Mouse (Mus musculus): ENCODE data around the gene Oat. TPM values are rescaled to one million over a fixed set of nuclear protein-coding genes. Genes with fewer than 3 reads are reported as not detected.

The Oat gene
- total and polyA plus RNA-seq, 2 experiments from 2014 or later, result 101 to 123 TPM

- no peaks in the 10 kb centered on the region for H3K36me3 ChIP-seq (ENCODE audit: insufficient read depth, low read length)
- no peak for ATAC-seq
- peak overlapping the region; percentile 72; the same call in 1 of the 2 replicates for H3K4me2 ChIP-seq (ENCODE audit: low read depth, low read length)
- H3K27me3 ChIP-seq (ENCODE audit: insufficient read depth, low read length), result no peaks in the 10 kb centered on the region
- no peak for TF ChIP-seq CTCF (IDR thresholded peaks at IDR 0.05; ENCODE audit: low read depth)
- H3K27ac ChIP-seq, result no peak overlapping the region
- no peak overlapping the region; the same call in 1 of the 2 replicates for H3K4me3 ChIP-seq (ENCODE audit: low read length)
- H3K4me1 ChIP-seq (ENCODE audit: insufficient read depth, low read length), result 0 out of 2 replicates have a peak, but pooled peaks cover 3% of the 10 kb centered on the region
- no peak overlapping the region for H3K9ac ChIP-seq (replicated peaks; ENCODE audit: low read length)
- 70% methylated on average over 4 of the region's 4 CpGs for WGBS
- H3K9me3 ChIP-seq (ENCODE audit: low read length), result peaks cover 3% of the 10 kb centered on the region; the same call in 1 of the 2 replicates
- DNase-seq (ENCODE audit: low spot score), result no peak
Measured at GRCm38 (mm10) chr7:132576891-132577290, 693 bp upstream of the Oat start.

- peak; percentile 63 for TF ChIP-seq CTCF (IDR thresholded peaks at IDR 0.05; ENCODE audit: low read depth)
- Histone ChIP-seq H3K4me2 (ENCODE audit: low read depth, low read length) (peak overlapping the region; percentile 72), H3K27ac (peak overlapping the region; percentile 93), H3K9ac (replicated peaks; ENCODE audit: low read length) (peak overlapping the region; percentile 61), H3K27me3 (ENCODE audit: insufficient read depth, low read length) (no peaks in the 10 kb centered on the region), H3K4me3 (ENCODE audit: low read length) (peak overlapping the region; percentile 60), H3K4me1 (ENCODE audit: insufficient read depth, low read length) (0 out of 2 replicates have a peak, but pooled peaks cover 6% of the 10 kb centered on the region), H3K9me3 (ENCODE audit: low read length) (peaks cover 3% of the 10 kb centered on the region; the same call in 1 of the 2 replicates), H3K36me3 (ENCODE audit: insufficient read depth, low read length) (no peaks in the 10 kb centered on the region)
- under 1% methylated on average over 13 of the region's 13 CpGs for WGBS
- peak; percentile 93 for DNase-seq (ENCODE audit: low spot score)
- peak; percentile 93 for ATAC-seq
Measured at GRCm38 (mm10) chr7:132575623-132576022, 575 bp downstream of the Oat start.

GRCm38 (mm10) chr7:132574646-132575045, 1.6 kb downstream of the Oat start:
- no peak overlapping the region for H3K4me2 ChIP-seq (ENCODE audit: low read depth, low read length)
- no peak for TF ChIP-seq CTCF (IDR thresholded peaks at IDR 0.05; ENCODE audit: low read depth)
- H3K9ac ChIP-seq (replicated peaks; ENCODE audit: low read length), result no peak overlapping the region
- 95% methylated on average over 5 of the region's 5 CpGs for WGBS
- no peak overlapping the region for H3K27ac ChIP-seq
- DNase-seq (ENCODE audit: low spot score), result no peak
- H3K36me3 ChIP-seq (ENCODE audit: insufficient read depth, low read length), result no peaks in the 10 kb centered on the region
- H3K9me3 ChIP-seq (ENCODE audit: low read length), result peaks cover 3% of the 10 kb centered on the region; the same call in 1 of the 2 replicates
- H3K4me1 ChIP-seq (ENCODE audit: insufficient read depth, low read length), result 0 out of 2 replicates have a peak, but pooled peaks cover 6% of the 10 kb centered on the region
- H3K4me3 ChIP-seq (ENCODE audit: low read length), result no peak overlapping the region
- ATAC-seq, result no peak
- no peaks in the 10 kb centered on the region for H3K27me3 ChIP-seq (ENCODE audit: insufficient read depth, low read length)

GRCm38 (mm10) chr7:132573205-132573604, 3.0 kb downstream of the Oat start:
- H3K9me3 ChIP-seq (ENCODE audit: low read length), result no peaks in the 10 kb centered on the region
- TF ChIP-seq CTCF (IDR thresholded peaks at IDR 0.05; ENCODE audit: low read depth), result no peak
- H3K36me3 ChIP-seq (ENCODE audit: insufficient read depth, low read length), result no peaks in the 10 kb centered on the region
- H3K27ac ChIP-seq, result peak overlapping the region; percentile 59
- 23% methylated on average over 6 of the region's 6 CpGs for WGBS
- no peaks in the 10 kb centered on the region for H3K27me3 ChIP-seq (ENCODE audit: insufficient read depth, low read length)
- no peak overlapping the region for H3K4me3 ChIP-seq (ENCODE audit: low read length)
- H3K4me2 ChIP-seq (ENCODE audit: low read depth, low read length), result 0 out of 2 replicates have a peak overlapping the region, but pooled peaks have one; percentile 5
- no peak overlapping the region for H3K9ac ChIP-seq (replicated peaks; ENCODE audit: low read length)
- peak; percentile 55 for DNase-seq (ENCODE audit: low spot score)
- no peak for ATAC-seq
- H3K4me1 ChIP-seq (ENCODE audit: insufficient read depth, low read length), result 0 out of 2 replicates have a peak, but pooled peaks cover 6% of the 10 kb centered on the region

GRCm38 (mm10) chr7:132572738-132573137, 3.5 kb downstream of the Oat start:
- DNase-seq (ENCODE audit: low spot score), result no peak
- WGBS, result 61% methylated on average over 3 of the region's 3 CpGs
- peak overlapping the region; percentile 29; the same call in 1 of the 2 replicates for H3K4me2 ChIP-seq (ENCODE audit: low read depth, low read length)

GRCm38 (mm10) chr7:132571481-132571880, 4.7 kb downstream of the Oat start:
- no peak for TF ChIP-seq CTCF (IDR thresholded peaks at IDR 0.05; ENCODE audit: low read depth)
- peak overlapping the region; percentile 29 for H3K4me2 ChIP-seq (ENCODE audit: low read depth, low read length)
- no peak overlapping the region for H3K4me3 ChIP-seq (ENCODE audit: low read length)
- ATAC-seq (no peak), DNase-seq (ENCODE audit: low spot score) (peak; percentile 42)
- H3K9ac ChIP-seq (replicated peaks; ENCODE audit: low read length), result no peak overlapping the region
- H3K27me3 ChIP-seq (ENCODE audit: insufficient read depth, low read length), result no peaks in the 10 kb centered on the region
- WGBS, result 40% methylated on average over 8 of the region's 8 CpGs
- H3K4me1 ChIP-seq (ENCODE audit: insufficient read depth, low read length), result 0 out of 2 replicates have a peak, but pooled peaks cover 6% of the 10 kb centered on the region
- H3K36me3 ChIP-seq (ENCODE audit: insufficient read depth, low read length), result peaks cover 6% of the 10 kb centered on the region; the same call in 1 of the 2 replicates
- peak overlapping the region; percentile 41; the same call in 1 of the 2 replicates for H3K27ac ChIP-seq
- H3K9me3 ChIP-seq (ENCODE audit: low read length), result no peaks in the 10 kb centered on the region

More at GRCm38 (mm10) chr7:132572738-132573137, 3.5 kb downstream of the Oat start:
- Histone ChIP-seq H3K36me3 (ENCODE audit: insufficient read depth, low read length) (no peaks in the 10 kb centered on the region), H3K27me3 (ENCODE audit: insufficient read depth, low read length) (no peaks in the 10 kb centered on the region), H3K27ac (peak overlapping the region; percentile 59), H3K4me1 (ENCODE audit: insufficient read depth, low read length) (0 out of 2 replicates have a peak, but pooled peaks cover 6% of the 10 kb centered on the region), H3K4me3 (ENCODE audit: low read length) (no peak overlapping the region), H3K9ac (replicated peaks; ENCODE audit: low read length) (no peak overlapping the region), H3K9me3 (ENCODE audit: low read length) (no peaks in the 10 kb centered on the region)
- no peak for ATAC-seq
- no peak for TF ChIP-seq CTCF (IDR thresholded peaks at IDR 0.05; ENCODE audit: low read depth)

GRCm38 (mm10) chr7:132570071-132570470, 6.1 kb downstream of the Oat start:
- Histone ChIP-seq H3K27me3 (ENCODE audit: insufficient read depth, low read length) (no peaks in the 10 kb centered on the region), H3K4me3 (ENCODE audit: low read length) (no peak overlapping the region), H3K9ac (replicated peaks; ENCODE audit: low read length) (no peak overlapping the region), H3K4me2 (ENCODE audit: low read depth, low read length) (no peak overlapping the region), H3K4me1 (ENCODE audit: insufficient read depth, low read length) (0 out of 2 replicates have a peak, but pooled peaks cover 6% of the 10 kb centered on the region), H3K9me3 (ENCODE audit: low read length) (no peaks in the 10 kb centered on the region), H3K27ac (0 out of 2 replicates have a peak overlapping the region, but pooled peaks have one; percentile 2), H3K36me3 (ENCODE audit: insufficient read depth, low read length) (peaks cover 6% of the 10 kb centered on the region; the same call in 1 of the 2 replicates)
- ATAC-seq, result no peak
- DNase-seq (ENCODE audit: low spot score), result peak; percentile 27
- 51% methylated on average over 5 of the region's 5 CpGs for WGBS
- no peak for TF ChIP-seq CTCF (IDR thresholded peaks at IDR 0.05; ENCODE audit: low read depth)
